1 mouse cellular context compared by ENCODE assay signal in genomic region chr16:37689934-37690333, GRCm38 (mm10).
TF ChIP-seq lines count a peak whose summit lies in the region.

No protein-coding gene starts in this region.

TF ChIP-seq in CH12.LX, 34 proteins besides CTCF, POLR2A, EP300 and RAD21 (continued from another document):
- TF ChIP-seq CHD2 (IDR thresholded peaks at IDR 0.05; ENCODE audit: low read length): no peak
- no peak for TF ChIP-seq SMC3 (IDR thresholded peaks at IDR 0.05; ENCODE audit: low read depth, low read length)
- no peak for TF ChIP-seq ZC3H11A (IDR thresholded peaks at IDR 0.05; ENCODE audit: low read depth, low read length)
- TF ChIP-seq JUN (IDR thresholded peaks at IDR 0.05; ENCODE audit: insufficient read depth, low read depth, low read length): no peak
- no peak; the same call in 1 of the 2 replicates for TF ChIP-seq ZMIZ1 (IDR thresholded peaks at IDR 0.05; ENCODE audit: low read depth, low read length)
- TF ChIP-seq NRF1 (IDR thresholded peaks at IDR 0.05; ENCODE audit: low read depth, low read length): no peak
- no peak for TF ChIP-seq USF1 (IDR thresholded peaks at IDR 0.05; ENCODE audit: low read depth, low read length)
- TF ChIP-seq TBP (conservative IDR thresholded peaks at IDR 0.05; ENCODE audit: low read depth, low read length): no peak
- TF ChIP-seq MAFK (IDR thresholded peaks at IDR 0.05; ENCODE audit: insufficient replicate concordance, low read length): no peak
- TF ChIP-seq SIN3A (IDR thresholded peaks at IDR 0.05; ENCODE audit: low read length): no peak
- peak; percentile 8; the same call in 1 of the 2 replicates for TF ChIP-seq ELF1 (IDR thresholded peaks at IDR 0.05; ENCODE audit: low read depth, low read length)
- TF ChIP-seq CHD1 (IDR thresholded peaks at IDR 0.05; ENCODE audit: low read depth, low read length): no peak; the same call in 1 of the 2 replicates
- no peak for TF ChIP-seq UBTF (IDR thresholded peaks at IDR 0.05; ENCODE audit: low read depth, low read length)
- TF ChIP-seq KAT2A (IDR thresholded peaks at IDR 0.05; ENCODE audit: insufficient replicate concordance, low read length): no peak
- TF ChIP-seq HCFC1 (IDR thresholded peaks at IDR 0.05; ENCODE audit: low read depth, low read length): 0 out of 2 replicates have a peak, but pooled peaks have one; percentile 7
- peak; percentile 54 for TF ChIP-seq BHLHE40 (IDR thresholded peaks at IDR 0.05; ENCODE audit: low read depth, low read length)
- no peak for TF ChIP-seq GABPA (IDR thresholded peaks at IDR 0.05; ENCODE audit: insufficient replicate concordance, low read depth, low read length)
- TF ChIP-seq IRF4 (IDR thresholded peaks at IDR 0.05; ENCODE audit: low read depth, low read length): peak; percentile 44; the same call in 1 of the 2 replicates
- no peak; the same call in 1 of the 2 replicates for TF ChIP-seq MXI1 (IDR thresholded peaks at IDR 0.05; ENCODE audit: low read depth, low read length)
